Mouse (Mus musculus) yolk sac, embryonic 10.5 days (tissue): Measurements from ENCODE around the gene Pih1d3.

Experiments
- DNase-seq: peaks from one replicate; pipeline ENCODE4 v3.0.0-alpha.2; 2017; ENCODE audit warnings: low spot score

Gene Pih1d3

GRCm38 (mm10) chr1:31222564-31222963, at the start of gene Pih1d3, which contains the start of gene 4931428L18Rik:
Gene Pih1d3 (plus strand): TSS chr1:31222838.
Gene 4931428L18Rik (minus strand): TSS chr1:31222684.
- DNase-seq, result no peak

- no peak for DNase-seq
Observed at GRCm38 (mm10) chr1:31175401-31175800, 47.2 kb upstream of the Pih1d3 start.

DNA sequence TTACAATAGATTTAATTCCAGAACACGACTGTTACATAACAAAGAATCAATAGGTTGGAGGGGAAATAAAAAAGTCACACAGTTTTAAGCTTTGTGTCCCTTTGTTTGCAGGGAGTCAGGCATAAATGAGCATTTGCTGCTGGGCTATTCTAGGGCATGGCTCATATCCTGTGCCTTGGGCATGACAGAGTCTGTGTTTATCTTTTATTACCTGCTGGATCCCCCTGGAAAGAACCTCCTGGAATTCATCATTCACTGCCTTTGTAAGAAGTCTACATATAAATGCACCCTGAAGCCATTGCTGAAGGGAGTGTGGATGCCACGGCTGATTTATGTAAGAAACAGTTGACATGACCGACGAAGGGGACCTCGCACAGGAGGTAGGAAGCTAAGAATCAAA, 46.5 kb upstream of the Pih1d3 start, which contains the start of gene Lgsn:
TSS of gene Lgsn (plus strand) at position 301 of the 400 bp plus-strand sequence.
- no peak for DNase-seq

DNA sequence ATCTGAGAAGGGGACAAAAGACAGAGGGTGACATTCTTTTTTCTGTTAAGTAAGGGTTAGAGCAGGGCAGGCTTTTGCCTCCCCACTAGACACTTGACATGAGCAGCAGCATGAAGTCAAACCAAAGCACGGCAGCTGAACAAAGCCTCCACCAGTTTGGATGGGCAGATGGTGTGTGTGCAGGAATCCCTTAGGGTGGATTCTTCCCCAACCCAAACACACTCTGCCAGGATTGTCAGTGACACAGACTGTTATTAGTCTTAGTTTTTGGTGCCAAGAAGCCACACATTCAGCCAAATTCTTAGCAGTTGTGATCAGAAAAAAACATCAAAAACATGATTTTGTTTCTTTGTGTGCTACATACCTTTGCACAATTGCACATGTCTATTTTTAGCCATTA, 44.4 kb upstream of the Pih1d3 start:
- DNase-seq, result no peak

GRCm38 (mm10) chr1:31190237-31190866, 32.3 kb upstream of the Pih1d3 start:
- no peak for DNase-seq

GRCm38 (mm10) chr1:31195633-31196032, 27.0 kb upstream of the Pih1d3 start:
- no peak for DNase-seq

- DNase-seq, result no peak
Observed at GRCm38 (mm10) chr1:31196959-31197358, 25.7 kb upstream of the Pih1d3 start.

DNA sequence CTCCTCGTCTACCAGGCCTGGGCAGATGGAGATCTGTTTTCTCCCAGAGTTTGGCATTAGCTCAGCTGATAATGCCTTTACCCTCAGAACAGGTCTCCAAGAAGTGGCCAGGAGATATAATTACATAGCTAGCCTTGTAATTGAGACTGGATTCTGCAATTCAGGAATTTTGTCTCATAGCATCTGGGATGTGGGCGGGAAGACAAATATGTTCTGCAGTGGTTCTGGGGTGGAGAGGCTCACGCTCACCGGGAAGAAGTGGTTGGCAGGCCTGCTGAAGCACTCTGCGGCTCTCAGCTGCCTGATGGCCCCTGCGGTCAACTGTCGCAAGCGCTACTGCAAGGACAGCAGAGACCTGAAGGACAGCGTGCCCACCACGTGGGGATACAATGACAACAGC, 18.9 kb upstream of the Pih1d3 start:
- no peak for DNase-seq

DNA sequence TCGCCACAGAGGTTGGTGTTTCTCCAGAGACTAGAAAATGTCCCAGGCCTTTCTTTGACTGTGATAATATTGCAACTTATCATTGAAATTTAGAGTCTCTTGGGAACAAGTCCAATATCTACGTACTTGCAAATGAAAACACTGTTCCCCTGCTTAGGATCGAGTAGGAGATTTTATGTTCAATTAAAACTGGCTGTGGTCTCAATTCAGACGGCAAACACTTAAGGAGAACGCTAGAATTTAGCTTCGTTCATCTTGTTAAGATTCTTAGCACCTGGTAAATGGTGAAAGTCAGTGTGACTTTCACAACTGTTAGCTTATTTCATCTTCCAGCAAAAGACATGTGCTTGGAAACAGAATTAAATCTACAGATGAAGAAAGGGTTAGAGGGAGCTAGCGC, 17.3 kb upstream of the Pih1d3 start:
- DNase-seq, result no peak

DNA sequence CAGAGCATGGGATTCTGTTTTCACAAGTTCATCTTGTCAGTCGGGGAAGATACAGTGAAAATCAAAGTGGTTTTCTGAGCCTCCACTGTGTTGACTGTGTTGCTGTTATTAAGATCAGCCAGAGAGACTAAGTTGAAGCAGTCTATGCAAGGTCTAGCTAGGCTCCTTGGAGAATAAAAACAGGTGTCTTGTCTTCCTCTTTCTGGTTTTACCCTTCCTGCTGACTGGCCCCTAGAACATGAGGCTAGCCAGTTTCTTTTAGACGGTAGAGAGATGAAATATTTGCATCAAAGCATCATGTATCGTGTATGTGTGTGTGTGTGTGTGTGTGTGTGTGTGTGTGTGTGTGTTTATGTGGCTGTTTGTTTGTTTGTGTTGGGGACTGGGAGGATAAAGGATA, 16.9 kb upstream of the Pih1d3 start:
- no peak for DNase-seq

DNA sequence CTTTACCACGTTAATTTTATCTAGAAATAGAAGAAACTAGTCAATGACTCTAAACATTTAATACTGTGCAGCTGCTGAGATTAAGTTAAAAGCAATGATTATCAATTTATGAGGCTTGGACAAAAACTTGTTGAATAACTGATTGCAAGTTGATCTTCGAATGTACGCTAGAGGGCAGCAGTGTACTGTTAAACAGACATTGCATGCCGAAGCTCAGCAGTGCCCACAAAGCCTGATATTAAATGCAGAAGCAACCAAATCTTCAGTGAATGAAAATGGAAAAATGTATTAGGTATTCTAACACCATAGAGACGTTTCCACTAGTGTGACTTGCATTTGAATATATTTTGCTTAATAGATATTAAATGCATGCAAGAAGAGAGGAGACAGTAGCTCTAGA, 12.5 kb upstream of the Pih1d3 start:
- DNase-seq, result peak; percentile 11

DNA sequence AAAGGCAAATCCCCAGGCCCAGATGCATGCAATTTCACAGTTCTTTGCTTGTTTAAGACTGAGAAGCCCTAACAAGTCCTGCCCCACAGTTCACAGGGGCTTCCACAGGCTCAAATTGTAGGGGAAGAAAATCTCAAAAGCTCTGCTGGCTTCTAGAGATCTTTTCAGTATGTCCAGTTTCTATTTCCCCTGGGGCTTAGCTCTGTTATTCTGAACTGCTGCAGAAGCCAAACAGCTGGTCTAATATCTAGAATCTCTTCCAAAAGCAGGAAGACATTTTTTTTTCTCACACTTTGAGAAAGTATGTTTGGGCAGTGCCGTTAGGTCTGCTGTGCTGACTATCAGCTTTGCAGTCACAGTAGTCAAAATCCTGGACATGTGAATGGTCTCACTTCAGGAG, 7.8 kb upstream of the Pih1d3 start:
- no peak for DNase-seq

DNA sequence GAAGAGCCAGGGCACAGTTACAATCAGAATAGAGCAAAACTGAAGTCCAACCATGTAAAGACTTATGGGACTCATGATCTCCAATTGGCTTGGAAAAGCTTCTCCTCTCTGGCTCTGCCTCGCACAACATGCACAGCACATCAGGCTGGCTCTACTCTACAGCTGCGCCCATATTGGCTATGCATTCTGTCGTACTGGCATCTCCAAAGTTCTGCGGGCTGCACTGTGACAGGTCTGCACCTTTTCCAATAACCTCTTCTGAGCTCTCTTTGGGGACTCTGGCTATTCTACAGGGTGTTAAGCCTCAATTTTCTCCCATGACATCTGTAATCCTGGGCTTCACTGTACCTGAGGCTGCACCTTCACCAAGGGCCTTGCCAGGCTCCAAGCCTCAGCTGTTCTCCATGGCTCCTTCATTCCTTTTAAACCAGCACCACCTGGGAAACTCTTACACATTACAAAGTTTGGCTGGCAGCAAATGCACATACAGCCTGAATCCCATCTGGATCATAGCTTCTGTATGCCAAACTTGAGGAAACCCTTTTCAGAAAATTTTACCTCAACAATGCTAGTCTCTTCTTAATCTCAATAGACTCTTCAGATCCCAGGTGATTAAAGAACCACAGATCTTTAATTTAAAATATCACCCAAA, 1.9 kb upstream of the Pih1d3 start:
- no peak for DNase-seq

GRCm38 (mm10) chr1:31233319-31234036, 10.8 kb downstream of the Pih1d3 start:
- no peak for DNase-seq

- DNase-seq, result no peak
Observed at GRCm38 (mm10) chr1:31260218-31260923, 37.7 kb downstream of the Pih1d3 start.
